Mouse (Mus musculus) ES-E14 (cell line): ENCODE results near the gene Tpp2.

ENCODE experiments used
- CHD2 ChIP-seq: IDR thresholded peaks from 2 replicates; pipeline ENCODE4 v1.6.1; 2014; ENCODE audit warnings: mild to moderate bottlenecking, low read depth, low read length, inconsistent platforms
- HCFC1 ChIP-seq: IDR thresholded peaks from 2 replicates; pipeline ENCODE4 v1.6.1; 2012; ENCODE audit warnings: low read length, inconsistent platforms, borderline replicate concordance; ENCODE audit not compliant: insufficient read depth
- MAFK ChIP-seq: IDR thresholded peaks from 2 replicates; pipeline ENCODE4 v1.6.1; 2014; ENCODE audit warnings: mild to moderate bottlenecking, low read depth, low read length, inconsistent platforms; ENCODE audit not compliant: insufficient read depth
- ZC3H11A ChIP-seq: IDR thresholded peaks from 2 replicates; pipeline ENCODE4 v1.6.1; 2012; ENCODE audit warnings: low read depth, mild to moderate bottlenecking, inconsistent platforms, low read length, borderline replicate concordance
- ZNF384 ChIP-seq: IDR thresholded peaks from 2 replicates; pipeline ENCODE4 v1.6.1; 2012; ENCODE audit warnings: low read depth, low read length, inconsistent platforms

DNA sequence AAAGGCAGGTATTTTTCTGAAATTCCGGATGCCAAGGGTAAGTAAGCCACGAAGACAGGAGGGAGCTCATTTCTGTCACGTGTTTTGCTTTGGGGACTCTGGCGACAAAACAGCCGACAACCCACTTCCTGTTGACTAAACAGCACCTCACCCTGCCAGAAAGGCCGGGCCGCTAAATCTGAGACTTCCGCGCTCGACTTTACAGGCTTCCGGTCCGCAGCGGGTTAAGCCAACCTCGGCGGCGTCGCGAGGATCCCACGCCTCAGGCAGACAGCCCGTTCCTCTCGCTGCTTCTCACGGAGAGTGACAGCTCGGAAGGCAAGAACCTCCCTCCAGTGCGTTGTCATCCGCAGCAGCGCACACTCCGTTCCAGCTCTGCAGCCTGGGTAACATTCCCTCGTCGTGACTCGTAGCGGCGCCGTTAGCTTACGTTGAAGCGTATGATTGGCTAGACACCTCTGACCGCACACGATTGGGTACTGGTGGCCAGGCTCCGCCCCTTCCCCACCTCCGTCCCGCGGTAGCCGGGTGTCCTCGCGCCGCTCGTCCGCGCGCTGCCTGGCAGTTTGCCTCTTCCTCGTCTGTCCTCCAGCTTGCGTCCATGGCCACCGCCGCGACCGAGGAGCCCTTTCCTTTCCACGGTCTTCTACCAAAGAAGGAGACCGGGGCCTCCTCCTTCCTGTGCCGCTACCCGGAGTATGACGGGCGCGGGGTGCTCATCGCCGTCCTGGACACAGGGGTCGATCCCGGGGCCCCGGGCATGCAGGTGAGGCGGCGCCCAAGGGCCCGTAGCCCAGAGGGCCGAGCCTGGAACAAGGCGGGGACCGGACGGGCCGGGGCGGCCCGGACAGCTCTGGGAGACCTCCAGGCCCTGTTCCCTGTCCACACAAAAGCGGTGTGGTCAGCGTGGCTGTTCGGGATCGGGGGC is at the start of gene Tpp2:
- TF ChIP-seq HCFC1 (peak; percentile 85), CHD2 (peak; percentile 44; the same call in 1 of the 2 replicates), MAFK (no peak), ZNF384 (no peak), ZC3H11A (no peak)
